In genomic region chr15:96641821-96642435, GRCm38 (mm10) we compare ENCODE assay signal across 8 mouse cellular contexts. TPM values are rescaled to one million over a fixed set of nuclear protein-coding genes. Genes with fewer than 3 reads are reported as not detected.
DNase-seq lines count a peak whose midpoint lies in the region; ATAC-seq and TF ChIP-seq lines count a peak whose summit lies in the region.

No protein-coding gene starts in this region.

- H3K27ac ChIP-seq in heart, embryonic 10.5 days: peak overlapping the region; percentile 100
- peak overlapping the region; percentile 100 for H3K27ac ChIP-seq in embryonic facial prominence, embryonic 10.5 days (replicated peaks)
- peak overlapping the region; percentile 100 for H3K27ac ChIP-seq in hindbrain, embryonic 10.5 days

- under 1% methylated on average over 31 of the region's 31 CpGs for WGBS in heart, embryonic 10.5 days
- under 1% methylated on average over 31 of the region's 31 CpGs for WGBS in embryonic facial prominence, embryonic 10.5 days
- under 1% methylated on average over 31 of the region's 31 CpGs for WGBS in hindbrain, embryonic 10.5 days

- CTCF ChIA-PET in Patski (lab: Charles Lee): interaction anchor here (1.1 kb wide), 1 partner anchor 10 kb away, joined by 3 read pairs; no protein-coding TSS in a partner anchor

- peaks cover 36% of the 10 kb centered on the region for H3K4me1 ChIP-seq in heart, embryonic 10.5 days
- H3K4me1 ChIP-seq in embryonic facial prominence, embryonic 10.5 days: peaks cover 43% of the 10 kb centered on the region
- H3K4me1 ChIP-seq in hindbrain, embryonic 10.5 days (replicated peaks): peaks cover 41% of the 10 kb centered on the region

- H3K9me3 ChIP-seq in heart, embryonic 10.5 days: no peaks in the 10 kb centered on the region
- peaks cover 2% of the 10 kb centered on the region; the same call in 1 of the 2 replicates for H3K9me3 ChIP-seq in embryonic facial prominence, embryonic 10.5 days
- H3K9me3 ChIP-seq in hindbrain, embryonic 10.5 days: peaks cover 9% of the 10 kb centered on the region; the same call in 1 of the 2 replicates

- TF ChIP-seq CTCF in Patski (IDR thresholded peaks at IDR 0.05): no peak

- DNase-seq in heart, embryonic 10.5 days (ENCODE audit: low spot score): peak; percentile 81
- DNase-seq in heart, adult 8-10 months (ENCODE audit: low spot score): no peak
- DNase-seq in Patski (ENCODE audit: low read depth, low spot score) (no peak), liver (peak; percentile 24)
- DNase-seq in embryonic facial prominence, embryonic 10.5 days (ENCODE audit: low spot score): no peak
- peak; percentile 80 for DNase-seq in hindbrain, embryonic 10.5 days (ENCODE audit: low spot score)
- peak; percentile 27 to 35 for DNase-seq in natural killer cell, adult 2 months (ENCODE audit: low spot score in 2 of 2)
- peak; percentile 67 for DNase-seq in thymus, postnatal 4 days

- no peaks in the 10 kb centered on the region for H3K27me3 ChIP-seq in heart, embryonic 10.5 days (ENCODE audit: insufficient read depth, poor library complexity, severe bottlenecking)
- H3K27me3 ChIP-seq in Patski: peaks cover 11% of the 10 kb centered on the region
- no peaks in the 10 kb centered on the region for H3K27me3 ChIP-seq in embryonic facial prominence, embryonic 10.5 days (replicated peaks; ENCODE audit: low read depth, poor library complexity, severe bottlenecking)
- H3K27me3 ChIP-seq in hindbrain, embryonic 10.5 days (ENCODE audit: insufficient read depth, poor library complexity, severe bottlenecking): no peaks in the 10 kb centered on the region

- peaks cover 20% of the 10 kb centered on the region for H3K36me3 ChIP-seq in heart, embryonic 10.5 days
- peaks cover 29% of the 10 kb centered on the region for H3K36me3 ChIP-seq in embryonic facial prominence, embryonic 10.5 days (replicated peaks)
- peaks cover 29% of the 10 kb centered on the region for H3K36me3 ChIP-seq in hindbrain, embryonic 10.5 days

- peak; percentile 38 for ATAC-seq in Patski

- in situ Hi-C loops in Patski (cut with MboI; ENCODE audit: low pct_unique_long_range_greater_than_20kb): no loop called here

- POLR2A ChIA-PET in Patski (lab: Charles Lee): interaction anchor here (0.7 kb wide), 1 partner anchor 68 kb away, joined by 3 read pairs; no protein-coding TSS in a partner anchor

- H3K4me3 ChIP-seq in heart, embryonic 10.5 days: peak overlapping the region; percentile 83
- peak overlapping the region; percentile 90 for H3K4me3 ChIP-seq in embryonic facial prominence, embryonic 10.5 days
- H3K4me3 ChIP-seq in hindbrain, embryonic 10.5 days: peak overlapping the region; percentile 94

RNA-seq across cellular contexts. Expression of gene Slc38a1, which starts 0.8 kb away (rescaled TPM):
- polyA plus RNA-seq in heart, embryonic 10.5 days (2016; fragmentation: Nextera tagmentation; extraction: Ambion mirVana): 90.5 and 96.2 TPM in 2 replicates
- 1 to 10 TPM; 3.5 to 7.9 (median 6.1) TPM for total RNA-seq in heart, adult 8-10 months (2022)
- polyA plus RNA-seq in Patski (2021): 11.3 TPM
- 120 and 124 TPM in 2 replicates for polyA plus RNA-seq in embryonic facial prominence, embryonic 10.5 days (2016; fragmentation: Nextera tagmentation; extraction: Ambion mirVana)
- polyA plus RNA-seq in hindbrain, embryonic 10.5 days (2016; fragmentation: Nextera tagmentation; extraction: Ambion mirVana): 109 and 113 TPM in 2 replicates

RNA-seq across cellular contexts. Expression of gene Slc38a2, which starts 57.6 kb away (rescaled TPM):
- 113 and 119 TPM in 2 replicates for polyA plus RNA-seq in heart, embryonic 10.5 days (2016; fragmentation: Nextera tagmentation; extraction: Ambion mirVana)
- 100 to 1,000 TPM in 2 of 4 experiments, 10 to 100 TPM in 2; 90.5 to 215 (median 150) TPM for total RNA-seq in heart, adult 8-10 months (2022)
- polyA plus RNA-seq in Patski (2021): 148 TPM
- 179 TPM in 2 replicates for polyA plus RNA-seq in embryonic facial prominence, embryonic 10.5 days (2016; fragmentation: Nextera tagmentation; extraction: Ambion mirVana)
- 135 and 156 TPM in 2 replicates for polyA plus RNA-seq in hindbrain, embryonic 10.5 days (2016; fragmentation: Nextera tagmentation; extraction: Ambion mirVana)

Comparison
In these comparisons a context has a peak if more than half of its experiments do, and no peak if none do; other contexts are left out.
1. DNase-seq: peak in heart, embryonic 10.5 days (single experiment), hindbrain, embryonic 10.5 days (single experiment), liver (single experiment), natural killer cell, adult 2 months (2 of 2) and thymus, postnatal 4 days (single experiment); none in heart, adult 8-10 months (single experiment), Patski (single experiment) and embryonic facial prominence, embryonic 10.5 days (single experiment).
2. Peak in every context shown above with its lines, with median percentiles within 50 percentile points of each other: H3K27ac ChIP-seq and H3K4me3 ChIP-seq.